Mouse (Mus musculus) spleen, adult 12 weeks (tissue): Measurements from ENCODE around the gene Cep295.
A peak's percentile ranks its signal among the peaks of the same experiment; 100 is the strongest.
"Not testable (repeated sequence)": the region's sequence is repeated elsewhere in the genome, so short reads cannot be mapped to it uniquely, and the experiment has no call there.

Source experiments
- DNase-seq: peaks from one replicate; pipeline ENCODE4 v3.0.0; 2022; ENCODE audit warnings: low spot score

Gene Cep295

DNA sequence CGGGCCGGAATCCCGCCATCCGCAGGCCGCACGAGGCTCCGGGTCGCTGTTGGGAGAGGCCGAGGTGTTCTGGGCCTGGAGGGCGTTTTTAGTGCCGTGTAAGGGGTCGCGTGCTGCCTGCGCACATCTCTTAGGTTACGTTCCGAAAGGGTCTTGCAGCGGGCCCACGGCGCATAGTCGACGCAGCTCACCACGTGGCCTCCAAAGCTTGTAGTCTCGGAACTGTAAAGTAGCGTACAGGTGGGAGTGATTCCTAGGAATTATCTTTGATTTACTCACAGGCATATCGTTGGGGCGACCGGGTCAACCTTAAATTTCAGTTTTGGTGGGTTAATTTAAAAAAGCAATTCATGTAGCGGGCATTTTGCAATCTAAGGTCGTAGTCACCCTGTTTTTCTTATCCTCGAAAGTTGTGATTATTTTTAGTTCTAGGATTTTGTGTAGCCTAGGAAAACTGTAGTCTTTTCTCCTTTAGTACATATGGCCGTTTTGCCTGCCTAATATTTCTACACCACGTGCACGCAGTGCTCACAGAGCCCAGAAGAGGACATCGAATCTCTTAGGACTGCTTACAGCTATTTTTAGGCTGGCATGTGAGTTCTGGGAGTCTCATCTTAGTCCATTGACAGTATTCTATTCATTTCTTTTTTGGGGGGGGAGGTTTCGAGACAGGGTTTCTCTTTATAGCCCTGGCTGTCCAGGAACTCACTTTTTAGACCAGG, 51.0 kb downstream of the Cep295 start, which contains the start of gene 4931406C07Rik:
4931406C07Rik (minus strand) TSS at position 51 of the 722 bp plus-strand sequence.
- DNase-seq: no peak

DNA sequence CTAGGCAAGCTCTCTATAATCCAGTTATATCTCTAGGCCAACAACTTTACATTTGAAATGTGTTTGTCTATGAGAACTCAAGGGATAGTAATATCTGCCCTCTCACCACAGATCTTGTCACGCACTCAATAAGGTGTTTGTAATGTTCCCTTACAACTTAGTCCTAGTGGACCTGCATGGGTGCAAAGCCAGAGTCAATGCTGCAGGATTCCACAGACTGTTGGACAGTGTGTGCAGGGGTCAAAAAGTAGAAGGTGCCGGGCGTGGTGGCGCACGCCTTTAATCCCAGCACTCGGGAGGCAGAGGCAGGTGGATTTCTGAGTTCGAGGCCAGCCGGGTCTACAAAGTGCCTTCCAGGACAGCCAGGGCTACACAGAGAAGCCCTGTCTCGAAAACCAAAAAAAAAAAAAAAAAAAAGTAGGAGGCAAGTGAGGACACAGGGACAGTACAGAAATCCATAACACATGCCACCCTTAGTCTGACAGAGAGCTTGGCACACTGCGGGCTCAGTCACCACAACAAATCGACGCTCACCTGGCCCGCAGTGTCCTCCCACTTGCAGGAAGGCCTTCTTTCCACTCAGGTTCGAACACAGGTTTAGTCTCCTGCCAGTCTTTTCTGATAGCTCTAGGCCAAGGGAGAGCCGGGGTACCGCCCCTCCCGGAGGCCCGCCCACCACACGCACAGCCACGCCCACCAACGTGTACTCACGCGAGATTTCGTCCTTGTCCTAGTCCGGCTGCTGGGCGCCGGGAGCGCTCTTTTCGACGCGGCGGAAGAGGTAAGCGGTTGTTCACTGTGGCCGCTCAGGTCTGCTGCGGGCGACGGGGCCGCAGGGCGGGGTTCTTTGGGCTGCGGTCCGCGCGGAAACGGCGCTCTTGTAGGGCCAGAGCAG, 51.8 kb downstream of the Cep295 start, which contains the start of gene Taf1d:
Taf1d (plus strand) TSS at position 712 of the 895 bp plus-strand sequence.
- peak; percentile 99 for DNase-seq

DNA sequence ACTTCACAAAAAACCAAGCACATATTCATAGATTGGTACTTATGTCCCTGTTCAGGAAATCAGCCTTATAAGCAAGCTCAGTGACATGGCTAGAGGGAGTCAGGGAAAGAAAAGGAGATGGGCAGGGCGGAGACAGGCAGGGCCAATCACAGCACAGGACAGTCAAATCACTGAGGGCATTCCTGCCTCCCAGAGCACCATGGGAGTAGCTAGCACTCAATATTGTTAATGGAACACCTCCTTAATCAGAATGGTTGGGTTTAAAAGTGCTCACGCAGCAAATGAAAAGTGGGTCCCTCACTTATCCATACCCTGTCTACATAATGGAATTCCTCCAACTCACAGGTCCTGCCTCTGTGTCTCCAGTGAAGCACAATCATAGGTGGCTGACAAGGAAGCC, 54.7 kb downstream of the Cep295 start:
- DNase-seq: no peak

DNA sequence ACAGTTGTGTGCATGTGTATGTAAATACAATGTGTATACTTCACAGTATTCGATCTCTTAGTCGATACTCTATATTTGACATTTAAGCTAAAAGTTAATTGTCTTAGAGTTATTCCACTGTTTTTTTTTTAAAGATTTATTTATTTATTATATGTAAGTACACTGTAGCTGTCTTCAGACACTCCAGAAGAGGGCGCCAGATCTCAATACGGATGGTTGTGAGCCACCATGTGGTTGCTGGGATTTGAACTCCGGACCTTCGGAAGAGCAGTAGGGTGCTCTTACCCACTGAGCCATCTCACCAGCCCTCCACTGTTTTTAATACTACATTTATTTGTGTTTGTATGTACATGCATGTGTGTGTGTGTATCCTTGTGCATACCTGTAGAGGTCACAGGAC, 55.6 kb downstream of the Cep295 start:
- DNase-seq: not testable (repeated sequence)

DNA sequence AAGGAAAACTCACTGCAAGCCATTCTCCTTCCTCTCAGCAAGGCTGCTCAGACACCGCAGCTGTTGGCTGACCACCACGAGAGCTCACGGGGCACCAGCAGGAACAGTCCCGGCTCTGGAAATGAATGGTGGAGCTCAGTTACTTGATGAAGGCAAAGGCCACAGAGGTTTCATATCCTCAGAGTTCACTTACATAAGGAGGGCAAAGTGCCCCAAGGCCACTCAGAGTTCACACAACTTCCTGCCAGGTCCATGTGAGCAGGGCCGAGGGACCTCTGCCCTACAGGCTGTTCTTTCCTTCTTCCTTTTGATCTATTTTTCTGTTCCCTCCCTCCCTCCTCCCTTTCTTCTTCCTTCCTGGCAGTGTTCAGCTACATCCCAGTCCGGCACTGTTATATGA, 56.2 kb downstream of the Cep295 start:
- no peak for DNase-seq

DNA sequence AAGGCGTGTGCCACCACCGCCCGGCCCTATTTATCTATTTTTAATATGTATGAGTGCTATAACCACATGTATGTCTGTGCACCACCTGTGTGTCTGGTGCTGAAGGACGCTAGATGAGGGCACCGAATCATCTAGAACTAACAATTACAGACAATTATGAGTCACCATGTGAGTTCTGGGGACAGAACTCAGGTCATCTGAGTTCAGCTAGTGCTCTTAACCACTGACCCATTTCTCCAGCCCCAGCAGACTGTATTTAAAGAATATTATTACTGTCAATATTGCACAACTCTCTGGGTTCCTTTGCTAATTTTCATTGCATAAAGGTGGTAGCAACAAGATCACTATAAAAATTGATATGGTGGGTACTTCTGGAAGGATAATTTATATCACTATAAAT, 57.5 kb downstream of the Cep295 start:
- no peak for DNase-seq

DNA sequence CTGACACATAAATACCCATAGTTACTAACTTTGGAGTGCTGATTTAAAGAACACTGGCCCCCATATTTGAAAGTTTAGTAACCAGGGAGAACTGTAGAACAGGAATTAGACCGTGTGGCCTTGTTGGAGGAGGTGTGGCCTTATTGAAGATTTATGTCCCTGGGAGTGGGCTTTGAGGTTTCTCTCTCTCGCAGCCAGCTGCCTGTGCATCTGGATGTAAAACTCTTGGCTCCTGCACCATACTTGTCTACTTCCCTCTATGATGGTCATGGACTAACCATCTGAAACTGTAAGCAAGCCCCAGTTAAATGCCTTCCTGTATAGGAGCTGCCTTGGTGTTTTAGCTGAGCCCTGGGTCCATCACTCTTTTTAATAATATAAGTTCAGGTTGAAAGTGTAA, 59.1 kb downstream of the Cep295 start:
- DNase-seq: no peak

DNA sequence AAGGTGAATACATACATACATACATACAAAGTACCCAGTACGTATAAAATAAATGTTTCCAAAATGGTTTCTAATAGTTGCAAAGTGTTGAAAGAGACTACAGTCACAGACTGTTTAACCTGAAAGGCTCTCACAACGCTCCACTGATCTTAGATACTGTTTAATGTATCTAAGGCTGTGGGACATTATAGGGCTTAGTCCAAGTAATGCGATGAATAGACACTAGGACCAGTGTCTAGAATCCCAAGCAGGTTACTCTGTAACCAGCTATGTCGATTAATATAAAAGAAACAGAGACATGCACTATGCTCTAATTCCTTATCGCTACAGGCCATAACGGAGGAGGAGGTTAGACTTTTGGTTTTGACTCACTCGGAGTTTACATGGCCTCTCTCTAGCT, 60.5 kb downstream of the Cep295 start:
- DNase-seq: no peak

DNA sequence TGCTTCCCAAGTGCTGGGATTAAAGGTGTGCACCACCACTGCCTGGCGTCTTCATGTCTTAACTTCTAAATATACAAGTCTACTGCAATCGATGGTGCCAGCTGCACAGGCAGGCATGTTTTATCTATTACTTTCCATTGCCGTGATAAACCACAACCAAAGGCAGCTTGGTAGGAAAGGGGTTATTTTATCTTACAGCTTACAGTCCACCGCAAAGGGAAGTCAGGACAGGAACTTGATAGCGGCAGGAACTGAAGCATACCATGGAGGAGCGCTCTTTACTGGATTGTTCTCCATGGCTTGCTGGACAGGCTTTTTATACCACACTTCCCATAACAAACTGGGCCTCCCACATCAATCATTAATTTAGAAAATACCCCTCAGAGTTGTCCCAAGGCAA, 68.3 kb downstream of the Cep295 start:
- no peak for DNase-seq

DNA sequence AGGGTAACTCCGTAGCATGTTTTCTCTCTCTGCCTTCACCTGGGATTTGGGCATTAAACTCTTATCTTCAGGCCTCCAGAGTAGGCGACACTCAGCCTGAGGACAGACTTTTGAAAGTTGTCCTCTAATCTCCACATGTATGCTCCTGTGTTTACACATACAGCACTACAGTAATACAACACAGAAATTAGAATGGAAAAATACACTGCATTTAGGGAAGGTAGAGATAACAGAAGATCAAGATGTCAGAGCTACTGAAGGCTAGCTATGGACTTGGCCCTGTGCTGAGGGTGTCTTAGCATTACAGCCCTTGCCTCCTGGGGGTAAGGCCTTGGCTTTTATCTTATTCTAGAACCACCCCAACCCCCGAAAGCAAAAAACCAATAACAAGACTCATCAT, 69.2 kb downstream of the Cep295 start:
- no peak for DNase-seq

DNA sequence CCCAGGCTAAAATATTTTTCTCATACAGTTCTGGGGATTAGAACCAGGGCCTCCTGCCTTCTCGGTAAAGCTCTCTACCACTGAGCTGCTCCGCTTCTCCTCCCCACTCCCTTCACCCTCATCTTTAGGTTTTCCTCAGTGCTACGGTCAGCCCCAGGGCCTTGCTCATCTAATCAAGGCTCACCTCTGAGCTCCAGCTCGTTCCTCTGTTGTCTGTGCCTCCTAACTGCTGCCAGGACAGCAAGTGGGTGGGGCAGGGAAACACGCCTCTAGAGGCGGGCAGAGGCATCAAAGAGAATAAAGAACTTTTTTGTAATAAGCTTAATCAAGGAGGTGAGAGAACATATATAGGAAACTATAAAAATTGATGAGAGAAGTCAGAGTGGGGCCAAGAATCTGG, 69.7 kb downstream of the Cep295 start:
- no peak for DNase-seq

DNA sequence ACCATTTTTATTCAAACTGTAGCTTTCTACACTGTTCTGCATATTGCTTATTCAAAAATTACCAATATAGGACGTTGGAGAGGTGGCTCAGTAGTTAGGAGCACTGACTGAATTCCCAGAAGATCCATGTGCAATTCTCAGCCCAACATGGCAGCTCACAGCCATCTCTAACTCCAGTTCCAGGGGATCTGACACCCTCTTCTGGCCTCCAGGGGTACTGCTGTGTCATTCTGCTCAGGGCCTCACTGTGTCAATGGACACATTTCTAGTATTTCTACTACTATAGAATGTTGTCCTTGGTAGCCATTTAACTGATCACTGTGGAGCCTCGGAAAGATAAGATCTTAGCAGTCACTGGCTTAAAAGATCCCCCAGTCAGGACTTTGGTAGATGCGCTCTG, 72.1 kb downstream of the Cep295 start:
- no peak for DNase-seq

DNA sequence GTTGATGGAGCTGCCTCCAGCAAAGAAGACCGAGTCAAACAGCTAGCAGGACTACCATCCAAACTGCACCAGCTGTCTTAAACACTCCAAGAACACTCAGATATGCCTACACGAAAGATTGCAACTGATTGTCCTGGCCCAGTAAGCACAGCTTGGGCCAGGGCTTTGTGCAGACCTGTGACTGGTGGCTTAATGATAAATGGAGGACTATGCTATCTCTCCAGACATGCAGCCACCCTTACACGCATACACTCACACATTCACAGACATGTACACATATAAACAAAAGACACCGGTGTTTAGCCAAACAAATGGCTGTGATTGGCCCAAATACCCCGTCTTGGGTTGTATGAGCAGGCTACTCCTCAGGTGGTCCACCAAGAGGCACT, 77.1 kb downstream of the Cep295 start:
- peak; percentile 9 for DNase-seq

DNA sequence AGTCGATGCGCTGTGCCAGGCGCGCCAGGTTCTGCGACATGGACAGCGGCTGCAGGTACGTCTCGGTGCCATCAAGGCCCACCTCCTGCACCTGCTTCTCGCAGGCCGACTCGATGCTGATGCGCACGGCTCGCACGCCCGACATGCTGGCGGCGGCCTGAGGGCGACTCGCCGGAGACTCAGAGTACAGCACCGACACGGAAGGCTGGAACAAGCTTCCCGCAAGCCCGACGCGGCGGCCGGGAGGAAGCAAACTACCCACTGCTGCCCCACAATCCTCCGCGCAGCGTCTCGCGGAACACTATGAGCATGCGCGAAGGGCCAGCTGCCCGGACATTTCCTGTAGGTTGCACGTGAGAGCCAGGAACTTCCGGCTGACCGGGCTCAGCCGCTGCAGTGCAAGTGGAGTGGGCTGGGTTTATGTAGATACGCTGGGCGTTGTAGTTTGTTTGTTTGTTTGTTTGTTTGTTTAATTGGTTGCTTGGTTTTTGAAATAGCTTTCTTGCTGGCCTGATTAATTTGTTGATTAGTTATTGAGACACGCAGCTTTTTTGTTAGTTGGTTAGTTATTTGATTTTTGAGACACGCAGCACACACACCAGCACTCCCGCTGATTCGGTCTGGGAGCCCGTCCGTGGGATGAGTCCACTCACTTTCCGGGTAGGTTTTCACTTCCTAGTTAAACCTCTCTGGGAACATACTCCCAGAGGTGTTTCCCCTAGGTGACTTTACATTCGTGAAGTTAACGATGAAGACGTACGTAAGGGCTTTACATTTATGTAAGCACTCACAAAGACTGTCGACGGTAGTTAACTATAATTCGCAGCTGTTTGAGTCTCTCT, 77.7 kb downstream of the Cep295 start, which contains the start of gene Med17:
Med17 (minus strand) TSS at position 283 of the 842 bp plus-strand sequence.
- peak; percentile 87 for DNase-seq

DNA sequence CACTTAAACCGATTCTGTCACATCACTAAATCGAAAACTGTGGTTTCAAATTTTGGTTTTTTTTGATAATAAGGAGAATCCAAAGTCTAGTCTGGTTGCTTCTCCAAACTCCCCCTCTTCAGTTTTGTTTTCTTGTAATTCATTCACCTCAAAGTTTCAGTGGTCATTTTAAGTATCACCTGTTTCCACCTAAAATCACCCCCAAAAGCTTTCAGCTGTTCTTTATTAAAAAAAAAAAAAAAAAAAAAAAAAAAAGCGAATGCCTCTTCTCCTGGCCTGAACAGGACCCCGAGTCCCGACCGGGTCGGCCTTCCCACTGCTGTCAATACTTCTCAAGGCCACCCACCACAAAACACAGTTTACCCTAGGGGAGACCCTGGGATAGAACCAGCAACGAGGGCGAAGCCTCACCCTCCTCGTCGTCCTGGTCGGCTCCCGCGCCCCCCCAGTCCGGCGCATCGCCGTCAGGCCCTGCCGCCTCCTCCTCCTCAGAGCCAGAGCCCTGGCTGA, 78.4 kb downstream of the Cep295 start:
- no peak for DNase-seq

DNA sequence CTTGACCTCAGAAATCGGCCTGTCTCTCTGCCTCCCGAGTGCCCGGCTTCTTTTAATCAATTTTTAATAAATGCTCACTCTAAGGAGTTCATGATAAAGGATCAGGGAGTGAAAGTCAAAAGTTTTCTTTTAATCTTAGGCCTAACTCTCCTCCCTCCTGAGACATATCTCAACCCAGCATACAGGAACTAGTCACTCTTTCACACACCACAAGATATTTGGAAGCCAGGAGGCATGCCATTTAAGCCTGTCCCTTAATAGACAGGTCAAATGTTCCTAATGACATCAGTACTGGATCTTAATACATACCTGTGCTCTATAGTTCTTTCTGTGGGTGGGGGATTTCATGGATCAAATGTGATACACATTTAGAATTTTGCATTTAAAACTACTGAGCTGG, 79.2 kb downstream of the Cep295 start:
- DNase-seq: no peak

DNA sequence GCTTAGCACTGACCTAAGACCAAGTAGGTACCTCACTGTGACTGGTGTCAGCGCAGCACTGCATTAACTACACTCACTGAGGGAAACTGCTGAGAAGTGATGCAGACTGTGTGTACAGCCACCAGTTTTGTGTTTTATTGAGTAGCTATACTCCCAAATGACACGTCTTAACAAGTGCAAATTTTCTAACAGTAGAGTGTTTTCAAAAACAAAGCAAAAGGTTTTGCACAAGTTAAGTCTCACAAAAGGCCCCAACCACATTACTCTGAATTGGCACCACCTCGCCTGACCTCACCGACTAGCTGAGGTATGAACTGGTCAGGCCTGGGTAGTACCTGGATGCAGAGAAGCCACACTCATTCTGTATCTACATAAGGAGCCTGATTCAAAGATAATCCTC, 80.7 kb downstream of the Cep295 start:
- DNase-seq: no peak

DNA sequence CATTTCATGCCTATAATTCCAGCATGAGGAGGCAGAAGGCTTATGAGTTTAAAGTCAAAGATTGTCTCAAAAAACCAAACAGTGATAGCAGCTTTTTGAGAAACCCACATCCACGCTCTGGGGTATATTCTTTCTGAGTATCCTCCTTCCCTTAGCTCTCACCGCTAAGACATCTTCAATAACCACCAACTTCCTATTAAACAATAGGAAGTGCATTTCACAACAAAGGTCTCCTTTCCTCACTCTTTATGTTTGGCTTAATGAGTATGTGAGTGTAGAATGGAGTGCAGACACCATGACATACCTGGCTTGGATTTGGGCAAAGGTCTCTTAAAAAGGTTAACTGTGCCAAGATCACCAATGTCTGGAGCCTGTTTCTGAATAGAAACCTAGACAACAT, 83.6 kb downstream of the Cep295 start:
- no peak for DNase-seq
